Mouse (Mus musculus): ENCODE results near the gene Tbxas1.

Gene Tbxas1

GRCm38 (mm10) chr6:39113141-39113540, 237.9 kb downstream of the Tbxas1 start:
- in situ Hi-C loops (cut with MboI, MseI) = no loop called here

GRCm38 (mm10) chr6:39115438-39115837, 240.2 kb downstream of the Tbxas1 start:
- in situ Hi-C loops (cut with MboI, MseI) = no loop called here

- in situ Hi-C loops (cut with MboI, MseI) = no loop called here
Observed at GRCm38 (mm10) chr6:39117584-39118455, 242.6 kb downstream of the Tbxas1 start, which contains the start of gene Parp12. Gene Parp12 (minus strand): TSS chr6:39118349.

GRCm38 (mm10) chr6:39118456-39118881, 243.3 kb downstream of the Tbxas1 start:
- in situ Hi-C loops (cut with MboI, MseI) = no loop called here

GRCm38 (mm10) chr6:39120685-39121084, 245.5 kb downstream of the Tbxas1 start:
- in situ Hi-C loops (cut with MboI, MseI) = no loop called here

GRCm38 (mm10) chr6:39124719-39125118, 249.5 kb downstream of the Tbxas1 start:
- in situ Hi-C loops (cut with MboI, MseI) = no loop called here

- in situ Hi-C loops (cut with MboI, MseI) = no loop called here
Observed at GRCm38 (mm10) chr6:39131480-39131879, 256.3 kb downstream of the Tbxas1 start.

- in situ Hi-C loops (cut with MboI, MseI) = no loop called here
Observed at GRCm38 (mm10) chr6:39132556-39132955, 257.4 kb downstream of the Tbxas1 start.

Data from regulatory T cell (primary cell).